Mouse (Mus musculus) naive thymus-derived CD4-positive, alpha-beta T cell, adult 2 months (primary cell): ENCODE measurements around the gene Ttc5.
"Not testable (repeated sequence)": the region's sequence is repeated elsewhere in the genome, so short reads cannot be mapped to it uniquely, and the experiment has no call there.

Experiments used
- DNase-seq: peaks from one replicate; pipeline ENCODE4 v3.0.0-alpha.2; 2011; ENCODE audit warnings: low read depth

Gene Ttc5

DNA sequence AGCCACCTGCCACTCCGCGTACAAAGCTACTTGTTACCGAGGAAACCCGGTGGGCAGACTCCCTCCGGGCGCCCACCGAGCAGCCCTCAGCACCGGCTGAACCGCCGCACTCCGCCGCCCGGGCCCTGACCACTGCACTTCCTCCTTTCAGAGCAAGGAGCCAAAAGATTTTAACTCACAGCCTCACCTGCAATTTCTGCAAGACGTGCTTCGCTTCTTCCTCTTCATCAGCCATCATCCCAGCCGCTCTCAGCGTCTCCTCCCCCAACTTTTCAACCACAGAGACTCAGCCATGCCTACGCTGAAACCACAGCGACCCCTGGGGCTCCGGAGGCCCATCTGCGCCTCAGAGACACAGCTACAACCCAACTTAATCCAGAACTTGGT lies at the start of gene Ttc5:
Gene Ttc5, minus strand, starts transcription at position 269 of the 387 bp plus-strand sequence.
- peak; percentile 97 for DNase-seq

GRCm38 (mm10) chr14:50834435-50834834 lies 49.1 kb upstream of the Ttc5 start:
- no peak for DNase-seq

GRCm38 (mm10) chr14:50833964-50834363 lies 48.6 kb upstream of the Ttc5 start:
- no peak for DNase-seq

DNA sequence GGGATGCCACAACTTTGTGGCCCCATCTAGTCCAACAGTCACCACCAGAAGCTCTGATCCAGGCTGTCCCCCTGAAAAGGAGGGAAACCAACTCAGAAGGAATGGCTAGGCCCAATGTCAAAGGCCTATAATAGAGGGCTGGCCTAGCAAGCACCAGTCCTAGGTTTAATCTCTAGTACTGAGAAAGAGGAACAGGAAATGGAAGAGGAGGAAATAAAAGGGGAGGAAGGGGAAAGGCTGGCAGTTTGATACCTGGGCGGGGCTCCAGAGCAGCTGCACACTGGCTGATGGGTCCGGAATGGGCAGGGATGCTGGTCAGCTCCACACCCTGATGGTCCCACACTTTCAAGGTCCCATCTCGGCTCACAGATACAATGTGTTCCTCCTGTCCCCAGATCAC lies 44.6 kb upstream of the Ttc5 start:
- no peak for DNase-seq

DNA sequence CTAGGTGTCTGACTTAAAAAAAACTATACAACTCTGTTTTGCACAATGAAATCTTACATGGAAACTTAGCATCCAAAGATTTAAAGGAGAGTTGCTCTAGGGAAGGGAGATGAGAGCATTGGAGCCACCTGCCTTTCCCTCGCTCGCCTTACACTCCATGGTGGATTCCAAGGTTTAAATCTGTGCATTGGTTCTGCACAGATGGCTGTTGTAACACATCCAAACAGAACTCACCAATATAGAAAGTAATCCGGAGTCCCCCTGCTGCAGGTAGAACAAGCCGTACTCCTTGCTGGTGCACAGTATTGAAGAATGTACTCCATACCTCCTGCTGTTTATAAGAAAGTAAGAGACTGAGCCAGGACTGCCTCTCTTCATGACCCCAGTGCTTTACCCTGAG lies 41.3 kb upstream of the Ttc5 start:
- peak; percentile 32 for DNase-seq

GRCm38 (mm10) chr14:50824219-50824618 lies 38.9 kb upstream of the Ttc5 start:
- DNase-seq: peak; percentile 59

- peak; percentile 50 for DNase-seq
These were observed 37.9 kb upstream of the Ttc5 start for GRCm38 (mm10) chr14:50823240-50823639.

DNA sequence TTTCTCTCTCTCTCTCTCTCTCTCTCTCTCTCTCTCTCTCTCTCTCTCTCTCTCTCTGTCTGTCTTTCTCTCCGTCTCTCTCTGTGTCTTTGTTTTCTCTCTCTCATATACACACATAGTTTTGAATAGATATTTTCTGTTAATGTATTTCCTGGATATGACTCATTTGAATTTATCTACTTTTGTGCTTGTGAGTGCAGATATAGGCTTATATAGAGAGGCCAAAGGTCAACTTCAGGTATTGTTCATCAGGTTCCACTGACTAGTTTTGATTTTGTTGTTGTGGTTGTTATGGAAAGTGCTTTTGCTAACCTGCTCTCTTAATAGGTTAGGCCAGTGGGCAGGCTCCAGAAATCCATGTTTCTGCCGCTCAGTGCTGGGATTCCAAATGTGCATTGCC lies 27.7 kb upstream of the Ttc5 start:
- no peak for DNase-seq

DNA sequence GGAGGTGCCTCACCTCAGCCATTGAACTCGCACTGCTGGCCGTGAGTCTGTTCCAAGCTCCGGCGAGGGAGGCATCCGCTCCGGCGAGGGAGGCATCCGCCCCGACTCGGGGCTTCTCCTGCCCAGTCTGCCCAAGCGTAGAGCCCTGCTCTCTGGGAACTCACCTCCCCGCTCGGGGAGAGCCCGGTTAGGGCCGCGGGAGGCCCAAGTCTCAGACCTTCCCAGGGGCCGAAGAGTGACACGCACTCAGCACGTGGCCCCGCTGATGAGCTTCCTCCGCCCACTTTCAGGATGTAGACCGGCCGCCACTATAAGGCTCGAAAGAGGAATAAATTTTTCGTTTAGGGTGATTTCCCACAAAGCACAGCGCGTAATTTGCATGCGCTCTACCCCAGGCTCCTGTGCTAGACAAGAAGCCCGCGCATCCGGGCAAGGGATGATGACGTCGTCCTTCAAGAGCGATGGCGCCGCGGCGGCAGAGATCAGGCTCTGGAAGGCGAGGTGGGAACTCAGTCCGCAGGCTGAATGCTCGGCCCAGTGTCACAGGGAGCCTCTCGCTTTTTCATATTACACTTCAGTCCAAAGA lies 22.3 kb upstream of the Ttc5 start, which contains the start of the genes Ccnb1ip1 and Parp2:
Gene Ccnb1ip1, minus strand, starts transcription at position 246 of the 586 bp plus-strand sequence.
Gene Parp2, plus strand, starts transcription at position 355 of the 586 bp plus-strand sequence.
- peak; percentile 100 for DNase-seq

GRCm38 (mm10) chr14:50806469-50806868 lies 21.1 kb upstream of the Ttc5 start:
- not testable (repeated sequence) for DNase-seq

DNA sequence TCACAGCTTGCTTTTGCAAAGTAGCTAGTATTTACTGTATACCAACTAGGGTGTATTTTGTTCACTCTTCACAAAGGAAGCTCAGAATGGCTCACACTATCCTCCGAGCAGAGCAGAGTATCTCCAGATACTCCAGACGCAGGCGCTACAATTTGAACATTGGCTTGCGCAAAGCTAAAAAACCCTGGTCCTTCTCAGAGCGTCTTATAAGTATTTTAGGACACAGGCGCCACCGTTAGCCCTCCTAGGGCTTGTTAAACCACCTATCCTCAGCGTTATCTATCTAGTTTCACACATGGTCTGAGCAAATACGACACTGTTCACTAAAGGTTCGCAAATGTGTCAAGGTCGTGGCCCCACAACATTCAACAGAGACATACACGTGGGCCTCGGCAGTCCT lies 19.4 kb upstream of the Ttc5 start:
- no peak for DNase-seq

GRCm38 (mm10) chr14:50802843-50803562 lies 17.7 kb upstream of the Ttc5 start:
- DNase-seq: peak; percentile 45

DNA sequence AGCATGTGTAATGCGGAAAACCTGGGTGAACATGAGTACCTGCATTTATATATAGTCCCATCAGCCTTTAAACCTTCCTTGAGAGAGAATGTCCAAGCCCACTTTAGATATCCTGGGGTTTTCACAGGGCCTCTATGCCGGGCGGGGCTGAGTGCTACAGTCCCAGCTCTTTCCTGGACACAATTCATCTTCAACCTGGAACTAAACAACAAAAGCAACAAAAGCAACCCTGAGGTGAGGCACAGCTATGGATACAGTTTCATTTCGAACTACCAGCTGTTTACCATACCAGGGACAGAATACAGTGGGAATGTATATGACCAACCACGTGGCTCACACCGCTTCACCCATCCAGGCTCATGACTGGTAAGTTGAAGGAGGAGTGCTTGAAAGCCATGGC lies 17.1 kb upstream of the Ttc5 start:
- DNase-seq: no peak

DNA sequence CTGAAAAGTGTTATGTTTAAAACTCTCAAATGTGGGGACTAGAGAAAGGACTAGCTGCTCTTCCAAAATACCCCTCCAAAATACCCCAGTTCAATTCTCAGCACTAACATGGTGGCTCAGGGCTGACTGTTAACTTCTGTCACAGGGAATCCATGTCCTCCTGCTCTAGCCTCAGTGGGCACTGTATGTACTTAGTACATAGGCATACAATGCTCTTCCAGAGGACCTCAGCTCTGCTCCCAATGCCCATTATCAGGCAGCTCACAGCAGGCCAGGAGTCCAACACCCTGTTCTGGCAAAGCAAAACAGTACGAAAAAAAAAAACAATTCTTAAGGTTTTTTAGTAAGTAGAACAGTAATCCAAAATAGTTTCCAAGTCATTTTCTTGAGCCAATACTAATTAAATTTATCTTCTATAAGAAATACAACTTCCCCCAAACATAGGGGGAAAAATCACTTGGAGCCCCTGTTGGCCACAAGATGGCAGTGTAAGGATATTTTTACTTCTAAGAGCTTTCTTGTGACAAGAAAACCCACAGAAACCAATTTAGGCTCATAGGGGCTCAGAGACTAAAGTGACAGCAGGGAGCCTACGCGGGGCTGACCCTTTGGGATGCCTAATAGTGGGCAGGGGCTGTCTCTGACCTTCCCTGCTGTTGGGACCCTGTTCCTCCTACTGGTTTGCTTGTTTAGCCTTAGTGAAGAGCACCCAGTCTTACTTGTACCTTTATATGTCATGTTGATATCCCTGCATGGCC lies 14.4 kb upstream of the Ttc5 start:
- peak; percentile 84 for DNase-seq

DNA sequence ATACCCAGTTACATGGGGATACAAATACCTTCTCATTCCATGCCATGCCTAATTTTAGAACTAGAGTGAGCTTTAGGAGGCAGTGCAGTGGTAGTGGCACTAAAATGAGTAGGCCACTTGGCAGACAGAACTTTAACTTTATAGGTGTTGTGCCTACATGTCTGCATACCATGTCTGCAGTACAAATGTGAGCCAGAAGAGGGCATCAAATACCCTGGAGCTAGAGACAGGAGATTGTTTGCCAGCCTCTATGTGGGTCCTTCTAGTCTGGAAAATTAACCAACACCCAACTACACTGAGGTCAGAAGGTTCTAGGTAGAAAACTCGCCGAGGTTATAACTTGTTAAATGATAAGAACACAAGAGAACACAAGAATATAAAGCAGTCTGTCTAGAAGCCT lies 13.2 kb upstream of the Ttc5 start:
- peak; percentile 64 for DNase-seq

DNA sequence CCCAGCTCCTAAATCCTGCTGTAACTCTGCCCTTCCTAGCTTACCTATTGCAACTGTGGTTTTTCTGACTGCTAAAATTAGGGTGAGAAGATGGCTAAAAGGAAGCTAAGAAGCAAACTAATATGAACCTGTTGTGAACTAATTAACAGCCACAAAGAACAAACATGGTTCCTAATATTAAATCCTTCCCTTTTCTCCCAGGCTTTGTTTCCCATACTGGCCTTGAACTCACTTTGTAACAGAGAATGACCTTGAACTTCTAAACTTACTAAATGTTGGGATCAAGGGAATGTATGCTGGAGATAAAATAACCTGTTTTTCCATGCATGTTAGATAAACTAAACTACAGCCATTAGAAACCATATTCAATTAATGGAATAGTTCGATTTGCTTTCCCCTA lies 11.1 kb upstream of the Ttc5 start:
- no peak for DNase-seq

DNA sequence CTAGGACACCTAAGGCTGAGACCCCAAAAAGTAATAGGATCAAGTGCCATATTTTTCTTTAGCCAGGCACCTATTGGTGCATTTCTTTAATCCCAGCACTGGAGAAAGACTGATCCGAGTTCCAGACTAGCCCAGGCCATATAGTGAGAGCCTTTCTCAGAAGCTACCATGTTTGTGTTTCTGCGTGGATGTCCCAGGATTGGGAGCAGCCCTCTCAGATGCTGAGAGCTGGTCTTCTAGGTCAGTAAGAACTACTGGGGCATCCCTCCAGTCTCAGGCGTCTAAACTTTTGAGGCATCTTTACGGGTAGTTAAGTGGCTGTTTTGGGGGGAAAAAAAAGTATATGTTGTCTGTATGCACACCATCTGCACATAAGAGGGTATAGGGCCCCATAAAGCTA lies 10.6 kb upstream of the Ttc5 start:
- no peak for DNase-seq

- no peak for DNase-seq
These were observed 10.1 kb upstream of the Ttc5 start for GRCm38 (mm10) chr14:50795261-50795935.

DNA sequence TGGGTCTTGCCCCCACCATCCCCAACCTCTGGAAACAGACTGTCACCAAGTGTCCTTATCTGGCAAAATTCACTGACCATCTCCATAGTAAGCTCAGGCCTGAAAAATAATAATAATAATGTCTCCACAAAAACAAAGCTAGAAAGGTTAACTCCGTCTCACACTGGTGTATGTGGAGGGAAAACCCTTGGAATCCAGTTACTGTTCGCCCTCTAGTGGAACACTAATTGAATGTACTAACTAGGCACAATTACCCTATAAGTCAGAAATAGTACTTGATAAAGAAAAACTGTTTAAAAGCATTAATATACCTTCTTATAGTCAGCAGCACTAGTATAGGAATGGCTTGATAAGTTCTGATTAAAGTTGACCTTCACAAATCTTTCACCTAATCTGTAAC lies 2.8 kb upstream of the Ttc5 start:
- DNase-seq: peak; percentile 32

- DNase-seq: peak; percentile 28
These were observed 698 bp downstream of the Ttc5 start for GRCm38 (mm10) chr14:50784391-50785250.

DNA sequence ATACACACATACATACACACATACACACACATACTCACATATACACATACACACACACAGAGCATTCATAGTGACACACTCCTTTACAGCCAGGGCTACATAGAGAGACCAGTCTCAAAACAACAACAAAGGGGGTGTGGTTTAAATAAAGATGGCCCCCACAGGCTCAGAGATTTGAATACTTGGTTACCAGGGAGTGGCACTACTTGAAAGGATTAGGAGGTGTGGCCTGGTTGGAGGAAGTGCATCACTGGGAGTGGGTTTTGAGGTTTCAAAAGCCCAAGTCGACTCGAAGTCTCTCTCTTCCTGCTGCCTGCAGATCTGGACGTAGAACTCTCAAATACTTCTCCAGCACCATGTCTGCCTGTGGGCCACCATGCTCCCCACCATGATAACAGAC lies 3.2 kb downstream of the Ttc5 start:
- no peak for DNase-seq
